Mouse (Mus musculus): Measurements from ENCODE around the gene Vmn1r166.
"Not testable (repeated sequence)": the region's sequence is repeated elsewhere in the genome, so short reads cannot be mapped to it uniquely, and the experiment has no call there.

The Vmn1r166 gene

GRCm38 (mm10) chr7:23251582-23251981 is at the start of gene Vmn1r166:
TSS of gene Vmn1r166 (minus strand) at chr7:23251682.
- not testable (repeated sequence) for DNase-seq (ENCODE audit: low read depth, low spot score)

GRCm38 (mm10) chr7:23300892-23301291 is 49.4 kb upstream of the Vmn1r166 start, which contains the start of gene Nlrp4e:
TSS of gene Nlrp4e (plus strand) at chr7:23301192.
- not testable (repeated sequence) for DNase-seq (ENCODE audit: low read depth, low spot score)

DNA sequence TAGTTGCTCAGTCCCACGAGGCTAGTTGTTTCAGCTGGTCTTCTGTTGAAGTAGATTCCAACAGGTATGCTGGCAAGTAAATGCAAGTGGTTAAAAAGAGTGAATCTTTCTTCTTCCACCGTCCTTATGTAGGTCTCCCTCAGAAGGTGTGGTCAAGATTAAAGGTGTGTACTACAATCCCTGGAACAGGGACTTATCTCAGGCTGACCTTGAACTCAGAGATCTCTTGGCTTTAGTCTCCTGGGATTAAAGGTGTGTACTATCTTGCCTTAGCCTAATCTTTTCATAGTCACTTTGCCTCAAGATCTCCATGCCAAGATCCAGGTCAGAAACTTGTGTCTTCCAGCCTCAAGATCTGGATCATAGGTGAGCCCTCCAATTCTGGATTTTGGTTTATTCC is 27.3 kb upstream of the Vmn1r166 start, which contains the start of gene Gm6902:
Gene Gm6902 (minus strand): TSS at position 101 of the 400 bp plus-strand sequence.
- not testable (repeated sequence) for DNase-seq (ENCODE audit: low read depth, low spot score)

GRCm38 (mm10) chr7:23217032-23217431 is 34.5 kb downstream of the Vmn1r166 start, which contains the start of gene Vmn1r165:
TSS of gene Vmn1r165 (plus strand) at chr7:23217332.
- not testable (repeated sequence) for DNase-seq (ENCODE audit: low read depth, low spot score)

Measured in retina, adult 2 months (tissue).